Mouse (Mus musculus) liver, embryonic 14.5 days (tissue): ENCODE results near the gene Stard13. TPM values are rescaled to one million over a fixed set of nuclear protein-coding genes. Genes with fewer than 3 reads are reported as not detected.

ENCODE experiments used
- ATAC-seq: fragments of 200-750 bp; cut with Nextera tagmentation; 2 replicates; pipeline ENCODE4 v1.8.0; 2017; ENCODE audit warnings: moderate number of reproducible peaks, mild to moderate bottlenecking, moderate library complexity; ENCODE audit not compliant: insufficient read depth
- DNase-seq, 3 experiments: peaks; one replicate each; pipeline ENCODE4 v3.0.0-alpha.2; 2012 to 2013; ENCODE audit warnings: low read depth in 3 of 3, low spot score in 3 of 3
- H3K27ac ChIP-seq: fragments of 300-500 bp; sonication (generic); 2 replicates; pipeline ENCODE4 v1.5.1; 2014; ENCODE audit warnings: moderate library complexity, mild to moderate bottlenecking, control low read depth, inconsistent platforms
- H3K27me3 ChIP-seq: fragments of 300-500 bp; sonication (generic); 2 replicates; pipeline ENCODE4 v1.6.1; 2014; ENCODE audit warnings: mild to moderate bottlenecking, low read length, moderate library complexity; ENCODE audit not compliant: control insufficient read depth, insufficient read depth
- H3K36me3 ChIP-seq: fragments of 300-500 bp; sonication (generic); replicated peaks from 2 replicates; pipeline ENCODE4 v1.6.1; 2014; ENCODE audit warnings: low read depth; ENCODE audit not compliant: control insufficient read depth, insufficient read depth
- H3K4me1 ChIP-seq, 2 experiments: fragments of 200-500 bp in 1 of 2; fragments of 300-500 bp in 1 of 2; sonication (generic) in 1 of 2; replicated peaks; 2 replicates each; pipeline ENCODE4 v1.6.1; 2012 to 2014; ENCODE audit warnings: antibody characterized with exemption in 1 of 2, inconsistent platforms in 1 of 2, low read length in 1 of 2; ENCODE audit not compliant: control insufficient read depth in 2 of 2, insufficient read depth in 2 of 2
- H3K4me2 ChIP-seq: fragments of 300-500 bp; sonication (generic); 2 replicates; pipeline ENCODE4 v1.6.1; 2014; ENCODE audit warnings: low read depth, mild to moderate bottlenecking, control low read depth, moderate library complexity
- H3K4me3 ChIP-seq, 2 experiments: fragments of 200-500 bp in 1 of 2; fragments of 300-500 bp in 1 of 2; sonication (generic) in 1 of 2; 2 replicates each; pipeline ENCODE4 v1.5.1; 2012 to 2014; ENCODE audit warnings: low read depth in 2 of 2, low read length in 2 of 2, mild to moderate bottlenecking in 2 of 2, control low read depth in 1 of 2, inconsistent platforms in 1 of 2, moderate library complexity in 1 of 2; ENCODE audit not compliant: insufficient read depth in 1 of 2
- H3K9ac ChIP-seq: fragments of 300-500 bp; sonication (generic); replicated peaks from 2 replicates; pipeline ENCODE4 v1.6.1; 2014; ENCODE audit warnings: mild to moderate bottlenecking, control low read depth, moderate library complexity
- H3K9me3 ChIP-seq: fragments of 300-500 bp; sonication (generic); 2 replicates; pipeline ENCODE4 v1.6.1; 2016; ENCODE audit warnings: low read length, mixed read lengths; ENCODE audit not compliant: control insufficient read depth
- CTCF ChIP-seq: IDR thresholded peaks from 2 replicates; pipeline ENCODE4 v1.5.1; 2016; ENCODE audit warnings: antibody characterized with exemption, low read depth, control low read depth
- EP300 ChIP-seq: IDR thresholded peaks from 2 replicates; pipeline ENCODE4 v1.6.1; 2016; ENCODE audit warnings: antibody characterized with exemption, low read depth
- WGBS: fragments of 180-500 bp; shearing (Covaris S2); extraction: QIAGEN DNeasy Blood & Tissue Kit; methylation state at CpG from one replicate; pipeline ENCODE4 v1.1.7; 2014; ENCODE audit not compliant: insufficient replicate concordance; 5-methylcytosine and 5-hydroxymethylcytosine counted together
- polyA plus RNA-seq, 2 experiments: library from polyadenylated mRNA; depleted of rRNA in 1 of 2; stranded (reverse) in 1 of 2; unstranded in 1 of 2; fragments of >200 nt; fragmentation: Nextera tagmentation in 1 of 2; extraction: Ambion mirVana in 1 of 2; gene quantifications; 2 replicates each; pipeline versions ENCODE4 v1.2.1 to v1.2.3; 2012 to 2014

The Stard13 gene
- polyA plus RNA-seq, 2 experiments = 0.56 to 1.1 TPM

- WGBS = 80% methylated on average over 14 of the region's 14 CpGs
- no peak overlapping the region for H3K4me3 ChIP-seq
- H3K36me3 ChIP-seq = no peaks in the 10 kb centered on the region
- no peaks in the 10 kb centered on the region for H3K9me3 ChIP-seq
- ATAC-seq (no peak), DNase-seq (no peak)
- TF ChIP-seq CTCF (no peak), EP300 (no peak)
- no peak overlapping the region for H3K27ac ChIP-seq
- no peaks in the 10 kb centered on the region for H3K27me3 ChIP-seq
- H3K9ac ChIP-seq = no peak overlapping the region
- no peak overlapping the region for H3K4me2 ChIP-seq
- peaks cover 0 to 13% of the 10 kb centered on the region in 2 experiments; a peak in 2 of 4 replicates for H3K4me1 ChIP-seq
Observed at GRCm38 (mm10) chr5:151133744-151134143, 99.9 kb downstream of the Stard13 start.

- no peak for ATAC-seq
- Histone ChIP-seq H3K9ac (no peak overlapping the region), H3K27me3 (no peaks in the 10 kb centered on the region), H3K4me3 (no peak overlapping the region), H3K27ac (no peak overlapping the region), H3K4me1 (peaks cover 0 to 4% of the 10 kb centered on the region in 2 experiments; a peak in 1 of 4 replicates), H3K4me2 (no peak overlapping the region), H3K36me3 (no peaks in the 10 kb centered on the region), H3K9me3 (no peaks in the 10 kb centered on the region)
- TF ChIP-seq EP300 (no peak), CTCF (no peak)
- no peak for DNase-seq
- WGBS = 21% methylated on average over 2 of the region's 2 CpGs
Observed at GRCm38 (mm10) chr5:151129762-151130161, 103.9 kb downstream of the Stard13 start.

GRCm38 (mm10) chr5:151127298-151127717 lies 106.3 kb downstream of the Stard13 start:
- Histone ChIP-seq H3K4me1 (peaks cover 0 to 4% of the 10 kb centered on the region in 2 experiments; a peak in 1 of 4 replicates), H3K9ac (no peak overlapping the region), H3K9me3 (no peaks in the 10 kb centered on the region), H3K27me3 (no peaks in the 10 kb centered on the region), H3K27ac (no peak overlapping the region), H3K4me2 (no peak overlapping the region), H3K36me3 (no peaks in the 10 kb centered on the region), H3K4me3 (no peak overlapping the region)
- ATAC-seq = no peak
- no peak for TF ChIP-seq EP300
- no peak for TF ChIP-seq CTCF
- 14% methylated on average over 6 of the region's 6 CpGs for WGBS
- no peak for DNase-seq

- TF ChIP-seq CTCF (no peak), EP300 (no peak)
- H3K4me1 ChIP-seq = peaks cover 0 to 4% of the 10 kb centered on the region in 2 experiments; a peak in 1 of 4 replicates
- H3K4me2 ChIP-seq = no peak overlapping the region
- no peak overlapping the region for H3K27ac ChIP-seq
- H3K9ac ChIP-seq = no peak overlapping the region
- H3K4me3 ChIP-seq = no peak overlapping the region
- DNase-seq (no peak), ATAC-seq (no peak)
- 65% methylated on average over 10 of the region's 10 CpGs for WGBS
- no peaks in the 10 kb centered on the region for H3K27me3 ChIP-seq
- H3K36me3 ChIP-seq = no peaks in the 10 kb centered on the region
- no peaks in the 10 kb centered on the region for H3K9me3 ChIP-seq
Observed at GRCm38 (mm10) chr5:151126608-151127005, 107.0 kb downstream of the Stard13 start.

- no peak for TF ChIP-seq EP300
- no peak overlapping the region for H3K4me2 ChIP-seq
Observed at GRCm38 (mm10) chr5:151125985-151126607, 107.5 kb downstream of the Stard13 start.

More at GRCm38 (mm10) chr5:151125985-151126607, 107.5 kb downstream of the Stard13 start:
- Histone ChIP-seq H3K9ac (no peak overlapping the region), H3K4me3 (no peak overlapping the region), H3K4me1 (peaks cover 0 to 4% of the 10 kb centered on the region in 2 experiments; a peak in 1 of 4 replicates), H3K27me3 (no peaks in the 10 kb centered on the region), H3K9me3 (no peaks in the 10 kb centered on the region), H3K36me3 (no peaks in the 10 kb centered on the region), H3K27ac (no peak overlapping the region)
- WGBS = 60% methylated on average over 6 of the region's 6 CpGs
- DNase-seq = no peak
- no peak for ATAC-seq
